Mouse (Mus musculus) lung, adult 2 months (tissue): ENCODE results near the gene Hist1h2bb.

Experiments
- CTCF ChIP-seq: fragments of 200-500 bp; IDR thresholded peaks from 2 replicates; pipeline ENCODE4 v1.5.1; 2011; ENCODE audit warnings: mild to moderate bottlenecking, low read length, control low read depth; ENCODE audit not compliant: insufficient read depth
- POLR2A ChIP-seq: fragments of 200-500 bp; IDR thresholded peaks from 2 replicates; pipeline ENCODE4 v1.6.1; 2011; ENCODE audit warnings: low read depth, mild to moderate bottlenecking, control low read depth, low read length, borderline replicate concordance; ENCODE audit errors: extremely low read depth

DNA sequence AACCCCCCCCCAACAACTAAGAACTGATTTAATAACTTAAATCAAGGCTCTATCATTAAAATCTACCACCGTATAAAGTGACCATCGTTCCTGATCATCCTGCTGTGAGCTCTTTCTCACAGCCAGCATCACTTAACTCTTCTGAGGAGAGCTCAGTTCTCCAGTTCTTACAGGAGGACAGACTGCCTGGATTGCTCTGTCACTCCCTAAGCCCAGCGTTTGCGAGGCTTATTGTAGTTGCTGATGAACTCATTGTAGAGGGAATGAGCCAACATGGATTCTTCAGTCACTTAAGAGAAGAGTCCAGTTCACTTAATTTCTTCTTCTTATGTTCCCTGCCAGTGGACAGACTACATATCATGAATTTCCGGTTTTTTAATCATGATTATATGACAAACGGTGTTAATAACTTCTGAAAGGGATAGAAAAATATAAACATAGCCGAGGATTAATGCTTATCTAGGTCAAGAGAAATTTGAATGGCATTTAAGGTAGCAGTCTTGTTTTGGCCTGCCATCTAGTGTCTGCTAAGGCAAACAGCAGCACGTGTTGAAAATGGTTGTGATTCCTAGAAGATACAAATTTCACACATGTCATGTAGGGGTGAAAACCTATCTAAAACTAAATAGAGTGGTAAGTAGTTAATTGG, 14.3 kb upstream of the Hist1h2bb start:
- TF ChIP-seq CTCF (peak; percentile 45; the same call in 1 of the 2 replicates), POLR2A (no peak)
